In the genomic region with DNA sequence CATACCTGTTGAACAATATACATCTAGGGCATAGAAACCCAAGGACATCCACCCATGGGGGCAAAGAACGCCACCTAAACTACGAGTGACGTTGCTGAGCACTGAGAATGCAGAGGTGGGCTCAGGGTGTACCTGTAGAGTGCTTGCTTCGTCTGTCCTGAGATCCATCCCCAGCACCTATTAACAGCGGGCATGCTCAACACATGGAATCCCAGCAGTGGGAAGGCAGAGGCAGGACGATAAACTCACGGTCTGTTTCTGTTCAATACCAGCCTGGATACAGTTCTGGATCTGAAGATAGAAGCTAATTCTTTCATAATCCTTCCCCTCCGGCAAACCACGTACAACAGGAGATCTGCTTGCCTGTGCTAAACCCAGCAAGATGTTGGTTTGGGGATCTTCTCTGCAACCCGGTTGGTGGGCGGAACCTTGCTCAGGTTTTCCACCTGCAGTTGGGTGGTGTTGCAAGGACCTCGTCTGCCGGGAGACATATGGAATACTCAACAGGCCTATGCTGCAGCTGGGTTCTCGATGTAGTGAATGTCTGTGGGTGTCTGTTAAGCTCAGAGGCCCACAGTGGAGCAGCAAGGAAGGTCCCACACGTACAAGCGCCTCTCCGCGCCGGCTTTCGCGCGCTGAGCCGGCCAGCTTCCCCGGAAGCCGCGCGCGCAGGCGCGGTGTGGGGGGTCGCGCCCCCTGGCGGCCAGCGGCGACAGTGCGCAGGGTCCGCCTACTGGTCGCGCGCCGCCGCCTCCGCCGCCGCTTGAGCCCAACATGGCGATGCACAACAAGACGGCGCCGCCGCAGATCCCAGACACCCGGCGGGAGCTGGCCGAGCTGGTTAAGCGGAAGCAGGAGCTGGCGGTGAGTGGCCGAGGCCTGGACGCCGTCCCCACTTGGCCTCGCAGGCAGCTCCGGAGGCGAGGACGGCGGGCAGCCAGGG, we compare ENCODE assay signal across 8 mouse cellular contexts. TPM values are rescaled to one million over a fixed set of nuclear protein-coding genes. Genes with fewer than 3 reads are reported as not detected.
DNase-seq lines count a peak whose midpoint lies in the region; ATAC-seq lines count a peak whose summit lies in the region.

A gene (plus strand): TSS at position 732 of the 943 bp plus-strand sequence.

- H3K9me3 ChIP-seq in megakaryocyte, embryonic 14.5 days = peaks cover 3% of the 10 kb centered on the region

- peak; percentile 94 to 97 for DNase-seq in adrenal gland, adult (ENCODE audit: inconsistent age in 2 of 2, low spot score in 1 of 2)
- DNase-seq in embryo, embryonic 10.5 days (ENCODE audit: low spot score) = peak; percentile 90
- peak; percentile 90 for DNase-seq in gastrocnemius, postnatal 14 days
- peak; percentile 66 to 89 for DNase-seq in left cerebral cortex, adult 9 months (ENCODE audit: low spot score in 2 of 2)
- DNase-seq in right cerebral cortex, adult 2 months (ENCODE audit: low spot score in 2 of 2) = peak; percentile 90 to 94
- peak; percentile 68 for DNase-seq in urinary bladder, postnatal 10 days (ENCODE audit: low spot score)

- H3K36me3 ChIP-seq in megakaryocyte, embryonic 14.5 days (replicated peaks; ENCODE audit: low read length) = peaks cover 36% of the 10 kb centered on the region

- peak; percentile 82 for ATAC-seq in inflammation-experienced regulatory T-cells, adult 6 months

- H3K27me3 ChIP-seq in megakaryocyte, embryonic 14.5 days (replicated peaks) = no peaks in the 10 kb centered on the region

- intact Hi-C loops in gastrocnemius, postnatal 14 days (cut with DNase I; ENCODE audit: low total_unique reads) = no loop called here

- peak within 1 kb of the TSS; percentile 98 for H3K4me3 ChIP-seq in megakaryocyte, embryonic 14.5 days (replicated peaks)

- H3K4me1 ChIP-seq in megakaryocyte, embryonic 14.5 days = peaks cover 23% of the 10 kb centered on the region

RNA-seq across cellular contexts. Expression of the gene that starts here (rescaled TPM):
- 10 to 100 TPM in 1 of 2 experiments, 1 to 10 TPM in 1; 8.4 to 10.1 TPM for total RNA-seq in gastrocnemius, postnatal 14 days (2021)
- 10 to 100 TPM; 60.4 to 68.9 (median 64.1) TPM for polyA plus RNA-seq in inflammation-experienced regulatory T-cells, adult 6 months (2017; shearing (Covaris generic))
- 41.3 and 52.8 TPM in 2 replicates for polyA plus RNA-seq in megakaryocyte, embryonic 14.5 days (2012; ENCODE audit: insufficient read depth, low replicate concordance)

Comparison
In these comparisons a context has a peak if more than half of its experiments do, and no peak if none do; other contexts are left out.
1. Peak in every context shown above with its lines: DNase-seq, ATAC-seq and H3K4me3 ChIP-seq.